Mouse (Mus musculus) cortical plate, adult 2 months (tissue): ENCODE measurements around the gene Vwa2. TPM values are rescaled to one million over a fixed set of nuclear protein-coding genes. Genes with fewer than 3 reads are reported as not detected.

Experiments used
- H3K27ac ChIP-seq: fragments of 200-500 bp; 2 replicates; pipeline ENCODE4 v1.5.1; 2012; ENCODE audit warnings: low read length, control low read depth, inconsistent platforms; ENCODE audit not compliant: insufficient read depth
- H3K4me1 ChIP-seq: fragments of 200-500 bp; 2 replicates; pipeline ENCODE4 v1.6.1; 2011; ENCODE audit warnings: low read length; ENCODE audit not compliant: control insufficient read depth, insufficient read depth
- H3K4me3 ChIP-seq: fragments of 200-500 bp; 2 replicates; pipeline ENCODE4 v1.5.1; 2011; ENCODE audit warnings: mild to moderate bottlenecking, low read length, control low read depth; ENCODE audit not compliant: insufficient read depth
- CTCF ChIP-seq: fragments of 200-500 bp; IDR thresholded peaks from 2 replicates; pipeline ENCODE4 v1.5.1; 2011; ENCODE audit warnings: mild to moderate bottlenecking, control low read depth, low read length; ENCODE audit not compliant: insufficient read depth; ENCODE audit errors: extremely low read depth
- POLR2A ChIP-seq: fragments of 200-500 bp; IDR thresholded peaks from 2 replicates; pipeline ENCODE4 v1.6.1; 2011; ENCODE audit warnings: mild to moderate bottlenecking, low read length, control low read depth; ENCODE audit not compliant: insufficient read depth; ENCODE audit errors: extremely low read depth
- polyA plus RNA-seq: library from polyadenylated mRNA; depleted of rRNA; stranded (reverse); fragments of >200 nt; gene quantifications from 2 replicates; pipeline ENCODE4 v1.2.3, GENCODE M21; 2012

The Vwa2 gene
- polyA plus RNA-seq, 1 experiment, result not detected

- TF ChIP-seq POLR2A, result no peak
- peak; percentile 7; the same call in 1 of the 2 replicates for TF ChIP-seq CTCF
- Histone ChIP-seq H3K4me1 (no peaks in the 10 kb centered on the region), H3K27ac (no peak overlapping the region), H3K4me3 (no peak overlapping the region)
These were observed 56.0 kb downstream of the Vwa2 start for GRCm38 (mm10) chr19:56930029-56930428.

GRCm38 (mm10) chr19:56933800-56934199 lies 59.8 kb downstream of the Vwa2 start:
- no peak for TF ChIP-seq CTCF
- no peak overlapping the region for H3K4me3 ChIP-seq

GRCm38 (mm10) chr19:56935111-56935510 lies 61.1 kb downstream of the Vwa2 start:
- no peak overlapping the region for H3K4me3 ChIP-seq
- TF ChIP-seq POLR2A, result no peak
- TF ChIP-seq CTCF, result no peak
- H3K27ac ChIP-seq, result no peak overlapping the region
- no peaks in the 10 kb centered on the region for H3K4me1 ChIP-seq

More at GRCm38 (mm10) chr19:56933800-56934199, 59.8 kb downstream of the Vwa2 start:
- H3K4me1 ChIP-seq, result no peaks in the 10 kb centered on the region
- no peak overlapping the region for H3K27ac ChIP-seq

- no peak overlapping the region for H3K4me3 ChIP-seq
- no peaks in the 10 kb centered on the region for H3K4me1 ChIP-seq
- no peak for TF ChIP-seq POLR2A
- TF ChIP-seq CTCF, result no peak
- no peak overlapping the region for H3K27ac ChIP-seq
These were observed 61.7 kb downstream of the Vwa2 start for GRCm38 (mm10) chr19:56935777-56936176.

GRCm38 (mm10) chr19:56936253-56936652 lies 62.2 kb downstream of the Vwa2 start:
- H3K4me1 ChIP-seq, result no peaks in the 10 kb centered on the region
- TF ChIP-seq CTCF (no peak), POLR2A (no peak)
- H3K4me3 ChIP-seq, result no peak overlapping the region
- H3K27ac ChIP-seq, result no peak overlapping the region

- TF ChIP-seq POLR2A, result no peak
- no peak for TF ChIP-seq CTCF
- Histone ChIP-seq H3K4me1 (no peaks in the 10 kb centered on the region), H3K4me3 (no peak overlapping the region), H3K27ac (no peak overlapping the region)
These were observed 63.9 kb downstream of the Vwa2 start for GRCm38 (mm10) chr19:56937911-56938310.

GRCm38 (mm10) chr19:56939826-56940225 lies 65.8 kb downstream of the Vwa2 start:
- no peak overlapping the region for H3K27ac ChIP-seq
- TF ChIP-seq CTCF (no peak), POLR2A (no peak)

GRCm38 (mm10) chr19:56940507-56940906 lies 66.5 kb downstream of the Vwa2 start:
- Histone ChIP-seq H3K4me3 (no peak overlapping the region), H3K27ac (no peak overlapping the region), H3K4me1 (no peaks in the 10 kb centered on the region)
- TF ChIP-seq CTCF, result no peak
- no peak for TF ChIP-seq POLR2A

More at GRCm38 (mm10) chr19:56939826-56940225, 65.8 kb downstream of the Vwa2 start:
- no peaks in the 10 kb centered on the region for H3K4me1 ChIP-seq
- no peak overlapping the region for H3K4me3 ChIP-seq

- Histone ChIP-seq H3K4me1 (no peaks in the 10 kb centered on the region), H3K4me3 (no peak overlapping the region), H3K27ac (no peak overlapping the region)
- TF ChIP-seq POLR2A (no peak), CTCF (no peak)
These were observed 68.2 kb downstream of the Vwa2 start for GRCm38 (mm10) chr19:56942216-56942615.

GRCm38 (mm10) chr19:56944211-56944610 lies 70.2 kb downstream of the Vwa2 start:
- no peak for TF ChIP-seq POLR2A
- TF ChIP-seq CTCF, result no peak
- no peaks in the 10 kb centered on the region for H3K4me1 ChIP-seq
- no peak overlapping the region for H3K27ac ChIP-seq

GRCm38 (mm10) chr19:56944826-56945225 lies 70.8 kb downstream of the Vwa2 start:
- no peak overlapping the region for H3K27ac ChIP-seq
- no peaks in the 10 kb centered on the region for H3K4me1 ChIP-seq

More at GRCm38 (mm10) chr19:56944211-56944610, 70.2 kb downstream of the Vwa2 start:
- no peak overlapping the region for H3K4me3 ChIP-seq

More at GRCm38 (mm10) chr19:56944826-56945225, 70.8 kb downstream of the Vwa2 start:
- TF ChIP-seq POLR2A (no peak), CTCF (no peak)
- no peak overlapping the region for H3K4me3 ChIP-seq
